Mouse (Mus musculus): ENCODE measurements at regions not wholly inside any gene's neighbourhood (a gene's known extent, or its start where the extent isn't known, plus 50 kb on each side); places are given as distances from the start of the nearest gene placed in this dataset.

DNA sequence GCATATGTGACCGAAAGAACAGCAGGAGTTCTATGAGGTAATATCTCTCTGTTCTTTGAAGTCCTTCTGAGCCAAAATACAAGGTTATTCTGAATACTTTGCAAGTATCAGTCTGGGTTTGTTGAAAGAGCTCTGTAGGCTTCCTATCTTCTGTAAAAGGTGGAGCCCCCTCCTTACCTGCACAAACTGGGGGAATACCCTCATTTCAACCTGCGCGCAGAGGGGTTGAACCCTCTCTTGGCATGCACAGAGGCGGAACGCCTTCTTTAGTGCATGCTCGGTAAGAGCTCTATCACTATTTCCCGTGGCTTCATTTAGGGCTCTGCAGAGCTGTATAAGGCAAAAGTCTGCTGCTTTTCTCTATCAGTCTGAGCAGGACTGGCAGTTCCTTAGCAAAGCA lies 113.0 kb upstream of the Klf3 start:
- TF ChIP-seq CTCF (IDR thresholded peaks at IDR 0.05; ENCODE audit: borderline replicate concordance, insufficient read depth, low read depth, low read length) (no peak), POLR2A (IDR thresholded peaks at IDR 0.05; ENCODE audit: borderline replicate concordance, insufficient read depth, low read length) (no peak)
